Mouse (Mus musculus) brain, adult 10 weeks (tissue): Measurements from ENCODE around the gene Parp11. TPM values are rescaled to one million over a fixed set of nuclear protein-coding genes. Genes with fewer than 3 reads are reported as not detected.

Experiments used
- polyA plus RNA-seq: library from polyadenylated mRNA; stranded (reverse); fragments of 350-450 nt; fragmentation: Illumina TruSeq; extraction: RNeasy Lipid Tissue Mini Kit (QIAGEN cat#74804); gene quantifications from one replicate; pipeline ENCODE4 v1.2.3, GENCODE M21; 2015; ENCODE audit warnings: low read depth, low replicate concordance

Parp11 gene
- 21.8 TPM for polyA plus RNA-seq

GRCm38 (mm10) chr6:127446436-127446890, at the start of gene Parp11:
TSS of gene Parp11 (plus strand) at chr6:127446840.

Other genes with a start within 250 kb of the Parp11 start
- gene Cracr2a, start 114.5 kb downstream of the Parp11 start, polyA plus RNA-seq, result 1.6 TPM